Mouse (Mus musculus) CH12.LX (cell line): ENCODE measurements around the gene Mettl26. TPM values are rescaled to one million over a fixed set of nuclear protein-coding genes. Genes with fewer than 3 reads are reported as not detected.

Experiments
- DNase-seq: peaks from one replicate; pipeline ENCODE4 v3.0.0-alpha.2; 2013; ENCODE audit errors: extremely low read depth
- H3K27ac ChIP-seq: 2 replicates; pipeline ENCODE4 v1.5.1; 2012; ENCODE audit warnings: low read depth, mild to moderate bottlenecking, control low read depth, moderate library complexity; ENCODE audit not compliant: insufficient read depth
- H3K27me3 ChIP-seq: replicated peaks from 2 replicates; pipeline ENCODE3; 2012; ENCODE audit warnings: inconsistent platforms
- H3K36me3 ChIP-seq, 2 experiments: replicated peaks in 1 of 2; 2 replicates each; pipeline versions ENCODE3 to v1.6.1; 2012; ENCODE audit warnings: inconsistent platforms in 1 of 2, low read length in 1 of 2, mild to moderate bottlenecking in 1 of 2, mixed read lengths in 1 of 2, moderate library complexity in 1 of 2; ENCODE audit not compliant: control insufficient read depth in 1 of 2, insufficient read depth in 1 of 2
- H3K4me1 ChIP-seq, 2 experiments: 2 replicates each; pipeline ENCODE4 v1.6.1; 2012; ENCODE audit warnings: inconsistent platforms in 1 of 2, moderate library complexity in 1 of 2; ENCODE audit not compliant: insufficient read depth in 2 of 2, control insufficient read depth in 1 of 2
- H3K4me2 ChIP-seq: 2 replicates; pipeline ENCODE4 v1.6.1; 2012; ENCODE audit warnings: low read depth, mild to moderate bottlenecking, control low read depth; ENCODE audit not compliant: poor library complexity, insufficient read depth, severe bottlenecking
- H3K4me3 ChIP-seq, 3 experiments: fragments of 150-350 bp in 1 of 3; sonication (generic) in 1 of 3; replicated peaks in 1 of 3; 2 replicates each; pipeline versions ENCODE3 to v1.5.1; 2011 to 2012; ENCODE audit warnings: low read depth in 2 of 3, low read length in 2 of 3, mild to moderate bottlenecking in 2 of 3, moderate library complexity in 2 of 3, control low read depth in 1 of 3, improper control_type of control experiment in 1 of 3, inconsistent platforms in 1 of 3, mixed read lengths in 1 of 3; ENCODE audit not compliant: poor library complexity in 1 of 3
- H3K79me2 ChIP-seq: replicated peaks from 2 replicates; pipeline ENCODE4 v1.6.1; 2012; ENCODE audit warnings: mild to moderate bottlenecking, moderate library complexity; ENCODE audit not compliant: control insufficient read depth, poor library complexity, insufficient read depth, severe bottlenecking; ENCODE audit errors: extremely low read depth
- H3K9ac ChIP-seq: 2 replicates; pipeline ENCODE4 v1.6.1; 2012; ENCODE audit warnings: low read depth, mild to moderate bottlenecking, control low read depth, moderate library complexity; ENCODE audit not compliant: insufficient read depth
- H3K9me3 ChIP-seq: replicated peaks from 2 replicates; pipeline ENCODE3; 2012; ENCODE audit warnings: low read length, inconsistent platforms, mixed read lengths
- BHLHE40 ChIP-seq: IDR thresholded peaks from 2 replicates; pipeline ENCODE4 v1.6.1; 2011; ENCODE audit warnings: mild to moderate bottlenecking, low read depth, low read length, improper control_type of control experiment
- CHD1 ChIP-seq: IDR thresholded peaks from 2 replicates; pipeline ENCODE4 v1.6.1; 2012; ENCODE audit warnings: low read depth, low read length, improper control_type of control experiment, inconsistent platforms
- ELF1 ChIP-seq: IDR thresholded peaks from 2 replicates; pipeline ENCODE4 v1.6.1; 2014; ENCODE audit warnings: low read depth, mild to moderate bottlenecking, inconsistent platforms, low read length, improper control_type of control experiment
- EP300 ChIP-seq: IDR thresholded peaks from 2 replicates; pipeline ENCODE4 v1.6.1; 2011; ENCODE audit warnings: low read length, improper control_type of control experiment
- ETS1 ChIP-seq: conservative IDR thresholded peaks from 2 replicates; pipeline ENCODE4 v1.6.1; 2012; ENCODE audit warnings: low read depth, mild to moderate bottlenecking, inconsistent platforms, low read length, improper control_type of control experiment, moderate library complexity
- HCFC1 ChIP-seq: IDR thresholded peaks from 2 replicates; pipeline ENCODE4 v1.6.1; 2012; ENCODE audit warnings: low read depth, mild to moderate bottlenecking, inconsistent platforms, low read length, improper control_type of control experiment
- JUN ChIP-seq: IDR thresholded peaks from 2 replicates; pipeline ENCODE4 v1.6.1; 2011; ENCODE audit warnings: low read depth, mild to moderate bottlenecking, low read length, improper control_type of control experiment, moderate library complexity; ENCODE audit not compliant: insufficient read depth
- JUND ChIP-seq: conservative IDR thresholded peaks from 2 replicates; pipeline ENCODE4 v1.6.1; 2011; ENCODE audit warnings: low read depth, low read length, improper control_type of control experiment
- KAT2A ChIP-seq: IDR thresholded peaks from 2 replicates; pipeline ENCODE4 v1.6.1; 2012; ENCODE audit warnings: low read length, improper control_type of control experiment, inconsistent platforms; ENCODE audit not compliant: insufficient replicate concordance
- MAFK ChIP-seq: IDR thresholded peaks from 2 replicates; pipeline ENCODE4 v1.6.1; 2011; ENCODE audit warnings: low read length, improper control_type of control experiment; ENCODE audit not compliant: insufficient replicate concordance
- MAX ChIP-seq: IDR thresholded peaks from 2 replicates; pipeline ENCODE4 v1.6.1; 2011; ENCODE audit warnings: low read length, improper control_type of control experiment
- MAZ ChIP-seq: IDR thresholded peaks from 2 replicates; pipeline ENCODE4 v1.6.1; 2012; ENCODE audit warnings: low read depth, mild to moderate bottlenecking, inconsistent platforms, low read length, improper control_type of control experiment, moderate library complexity
- MEF2A ChIP-seq: IDR thresholded peaks from 2 replicates; pipeline ENCODE4 v1.6.1; 2014; ENCODE audit warnings: low read depth, mild to moderate bottlenecking, inconsistent platforms, low read length, improper control_type of control experiment, borderline replicate concordance
- MXI1 ChIP-seq: IDR thresholded peaks from 2 replicates; pipeline ENCODE4 v1.6.1; 2011; ENCODE audit warnings: mild to moderate bottlenecking, low read depth, low read length, improper control_type of control experiment
- MYC ChIP-seq: IDR thresholded peaks from 2 replicates; pipeline ENCODE4 v1.6.1; 2011; ENCODE audit warnings: low read depth, mild to moderate bottlenecking, improper control_type of control experiment, low read length
- NELFE ChIP-seq: IDR thresholded peaks from 2 replicates; pipeline ENCODE4 v1.6.1; 2011; ENCODE audit warnings: low read depth, low read length, improper control_type of control experiment
- NRF1 ChIP-seq: IDR thresholded peaks from 2 replicates; pipeline ENCODE4 v1.6.1; 2014; ENCODE audit warnings: low read depth, mild to moderate bottlenecking, inconsistent platforms, low read length, improper control_type of control experiment, moderate library complexity
- PAX5 ChIP-seq: IDR thresholded peaks from 2 replicates; pipeline ENCODE4 v1.6.1; 2012; ENCODE audit warnings: low read length, inconsistent platforms, mixed read lengths
- POLR2A ChIP-seq: IDR thresholded peaks from 2 replicates; pipeline ENCODE4 v1.6.1; 2011; ENCODE audit warnings: low read depth, mild to moderate bottlenecking, improper control_type of control experiment, low read length
- POLR2AphosphoS2 ChIP-seq: IDR thresholded peaks from 2 replicates; pipeline ENCODE4 v1.6.1; 2011; ENCODE audit warnings: low read depth, low read length, improper control_type of control experiment
- RAD21 ChIP-seq: IDR thresholded peaks from 2 replicates; pipeline ENCODE4 v1.6.1; 2011; ENCODE audit warnings: low read depth, mild to moderate bottlenecking, low read length, improper control_type of control experiment, moderate library complexity
- SIN3A ChIP-seq: IDR thresholded peaks from 2 replicates; pipeline ENCODE4 v1.6.1; 2012; ENCODE audit warnings: low read length, improper control_type of control experiment, inconsistent platforms
- SMC3 ChIP-seq: IDR thresholded peaks from 2 replicates; pipeline ENCODE4 v1.6.1; 2011; ENCODE audit warnings: low read depth, low read length, improper control_type of control experiment
- UBTF ChIP-seq: IDR thresholded peaks from 2 replicates; pipeline ENCODE4 v1.6.1; 2012; ENCODE audit warnings: low read depth, mild to moderate bottlenecking, inconsistent platforms, low read length, improper control_type of control experiment, moderate library complexity
- USF1 ChIP-seq: IDR thresholded peaks from 2 replicates; pipeline ENCODE4 v1.6.1; 2014; ENCODE audit warnings: low read depth, mild to moderate bottlenecking, inconsistent platforms, low read length, improper control_type of control experiment
- ZC3H11A ChIP-seq: IDR thresholded peaks from 2 replicates; pipeline ENCODE4 v1.6.1; 2012; ENCODE audit warnings: low read depth, mild to moderate bottlenecking, inconsistent platforms, low read length, improper control_type of control experiment
- ZKSCAN1 ChIP-seq: IDR thresholded peaks from 2 replicates; pipeline ENCODE4 v1.6.1; 2012; ENCODE audit warnings: low read depth, inconsistent platforms, low read length, improper control_type of control experiment, borderline replicate concordance
- ZMIZ1 ChIP-seq: IDR thresholded peaks from 2 replicates; pipeline ENCODE4 v1.6.1; 2012; ENCODE audit warnings: low read depth, mild to moderate bottlenecking, inconsistent platforms, low read length, improper control_type of control experiment
- ZNF384 ChIP-seq: IDR thresholded peaks from 2 replicates; pipeline ENCODE4 v1.6.1; 2012; ENCODE audit warnings: low read depth, low read length, improper control_type of control experiment, inconsistent platforms
- dilution Hi-C: fragments of 300-500 bp; cut with MboI; formaldehyde crosslinking; loops from 2 replicates; pipeline ENCODE4 v1.14.3; 2020; ENCODE audit warnings: low sequenced_read_pairs; ENCODE audit not compliant: extremely low pct_unique_long_range_greater_than_20kb, extremely low pct_ligation_motif_present
- in situ Hi-C: fragments of 300-500 bp; cut with MboI; formaldehyde crosslinking; loops from 3 replicates; pipeline ENCODE4 v1.14.3; 2019; ENCODE audit warnings: low sequenced_read_pairs, low pct_ligation_motif_present, low pct_unique_long_range_greater_than_20kb, mixed read lengths
- polyA plus RNA-seq: library from polyadenylated mRNA; unstranded; fragments of >175 nt; gene quantifications from 2 replicates; pipeline ENCODE4 v1.2.1, GENCODE M21; 2012; ENCODE audit warnings: low read depth; ENCODE audit not compliant: insufficient read length
- total RNA-seq, 2 experiments: library from RNA; depleted of rRNA; stranded (reverse); fragments of 300-350 nt in 1 of 2; fragments of >200 nt in 1 of 2; gene quantifications; 2 replicates each; pipeline ENCODE4 v1.2.3; 2012 to 2014

Mettl26 gene
- total and polyA plus RNA-seq, 3 experiments: 29.8 to 52.5 (median 33.0) TPM

DNA sequence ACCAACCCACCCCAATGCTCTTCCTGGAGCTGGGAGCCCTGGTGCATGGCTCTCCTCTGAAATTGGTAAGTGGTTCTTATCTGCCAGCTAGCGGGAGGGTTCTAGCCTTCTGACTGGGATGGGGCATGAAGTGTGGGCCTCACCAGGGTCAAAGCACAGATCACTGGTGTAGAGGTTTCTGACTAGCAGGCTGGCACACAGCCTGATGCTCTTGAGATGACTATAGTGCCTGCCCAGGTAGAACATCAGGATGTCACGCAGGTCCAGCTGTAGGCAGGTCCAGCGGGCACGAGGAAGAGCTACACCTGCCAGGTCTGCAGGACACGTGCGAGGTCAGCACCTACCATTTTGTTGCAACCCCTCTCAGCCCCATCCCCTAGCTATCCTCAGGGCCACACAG, 14.6 kb upstream of the Mettl26 start:
- peak overlapping the region in 2 of 3 experiments; percentile 70 to 86 for H3K4me3 ChIP-seq
- H3K4me2 ChIP-seq: peak overlapping the region; percentile 35
- no peak for DNase-seq
- peaks cover 12 to 27% of the 10 kb centered on the region in 2 experiments for H3K36me3 ChIP-seq
- H3K4me1 ChIP-seq: peaks cover 9 to 25% of the 10 kb centered on the region in 2 experiments
- H3K9ac ChIP-seq: peak overlapping the region; percentile 80; the same call in 1 of the 2 replicates
- no peak overlapping the region for H3K27ac ChIP-seq
- dilution Hi-C loops (no loop called here), in situ Hi-C loops (no loop called here)
- H3K27me3 ChIP-seq: peaks cover 7% of the 10 kb centered on the region
- H3K79me2 ChIP-seq: no peaks in the 10 kb centered on the region
- no peaks in the 10 kb centered on the region for H3K9me3 ChIP-seq
- TF ChIP-seq MAZ: no peak
- TF ChIP-seq NRF1: no peak
- TF ChIP-seq RAD21: no peak
- no peak for TF ChIP-seq ELF1
- TF ChIP-seq MEF2A: no peak
- no peak for TF ChIP-seq EP300

DNA sequence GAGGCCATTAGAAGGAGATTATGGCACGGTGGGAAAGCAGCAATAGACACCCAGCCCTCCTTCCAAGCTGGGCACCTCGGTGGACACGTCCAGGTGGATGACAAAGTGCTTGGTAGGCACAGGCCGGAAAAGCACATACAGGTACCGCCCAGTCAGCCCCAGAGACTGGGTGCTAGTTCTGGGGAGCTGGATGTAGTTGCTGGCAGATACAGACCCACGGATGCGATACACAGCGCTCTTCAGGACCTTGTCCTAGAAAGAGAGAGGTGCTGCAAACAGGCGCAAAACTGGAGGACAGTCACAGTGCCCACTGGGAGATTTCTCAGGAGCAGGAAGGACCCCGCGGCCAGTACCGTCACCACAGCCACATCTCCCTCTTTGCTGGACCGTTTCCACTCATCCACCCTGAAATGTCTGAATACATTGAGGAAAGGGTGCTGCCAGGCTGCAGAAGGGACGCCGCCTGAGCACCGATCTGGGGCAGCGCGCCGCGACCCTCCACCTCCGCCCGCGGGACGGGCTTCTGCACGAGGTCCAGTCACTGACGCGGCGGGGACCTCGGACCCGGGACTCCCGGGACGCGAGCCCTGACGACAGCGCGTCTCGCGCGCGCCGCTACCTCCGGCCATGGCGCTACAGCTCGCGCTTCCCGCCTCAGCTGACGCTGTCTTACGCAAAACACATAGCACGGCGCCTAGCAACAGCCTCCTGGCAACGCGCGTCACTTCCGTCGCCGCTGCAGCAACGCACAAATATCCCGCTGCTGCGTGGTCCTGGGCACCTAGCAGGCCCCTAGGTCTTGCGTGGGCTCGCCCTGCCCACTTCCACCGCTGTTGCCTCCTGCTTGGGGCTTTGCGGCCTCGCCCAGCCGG, 13.8 kb upstream of the Mettl26 start, which contains the start of gene Wdr90:
TSS of gene Wdr90 (minus strand) at position 670 of the 872 bp plus-strand sequence.
- Histone ChIP-seq H3K9ac (peak within 1 kb of the TSS; percentile 80), H3K4me2 (peak within 1 kb of the TSS; percentile 64), H3K36me3 (peaks cover 6 to 19% of the 10 kb centered on the region in 2 experiments), H3K27me3 (peaks cover 13% of the 10 kb centered on the region), H3K4me1 (peaks cover 9 to 25% of the 10 kb centered on the region in 2 experiments), H3K79me2 (no peaks in the 10 kb centered on the region), H3K27ac (peak within 1 kb of the TSS; percentile 38), H3K4me3 (peak within 1 kb of the TSS; percentile 70 to 86 (median 80)), H3K9me3 (no peaks in the 10 kb centered on the region)
- DNase-seq: peak; percentile 92
- in situ Hi-C loops (no loop called here), dilution Hi-C loops (no loop called here)
- TF ChIP-seq HCFC1 (peak; percentile 84), MYC (no peak), NRF1 (peak; percentile 54; the same call in 1 of the 2 replicates), MXI1 (peak; percentile 99), JUN (no peak), BHLHE40 (no peak), ZNF384 (no peak), KAT2A (no peak), PAX5 (no peak), SMC3 (no peak), MAFK (no peak), ZMIZ1 (peak; percentile 44; the same call in 1 of the 2 replicates), CHD1 (no peak), SIN3A (peak; percentile 94), ZKSCAN1 (no peak), MEF2A (0 out of 2 replicates have a peak, but pooled peaks have one; percentile 40), ETS1 (no peak), ZC3H11A (no peak), POLR2AphosphoS2 (no peak), USF1 (no peak), POLR2A (peak; percentile 85), NELFE (peak; percentile 54; the same call in 1 of the 2 replicates), UBTF (0 out of 2 replicates have a peak, but pooled peaks have one; percentile 25), JUND (no peak), ELF1 (peak; percentile 76; the same call in 1 of the 2 replicates), MAZ (no peak), MAX (no peak; the same call in 1 of the 2 replicates), RAD21 (no peak)
